Mouse (Mus musculus) heart, embryonic 15.5 days (tissue): ENCODE measurements around the gene Eya2. TPM values are rescaled to one million over a fixed set of nuclear protein-coding genes. Genes with fewer than 3 reads are reported as not detected.

ENCODE experiments used
- polyA plus RNA-seq: library from polyadenylated mRNA; unstranded; fragments of >200 nt; fragmentation: Nextera tagmentation; extraction: Ambion mirVana; gene quantifications from 2 replicates; pipeline ENCODE4 v1.2.1, GENCODE M21; 2015

The Eya2 gene
- polyA plus RNA-seq, 1 experiment from 2014 or later, result 1.3 TPM

Other genes with a start within 250 kb of the Eya2 start
- 0.20 and 0.24 TPM in 2 replicates for gene Zfp663, start 226.3 kb upstream of the Eya2 start, polyA plus RNA-seq
- gene Zfp334, start 206.8 kb upstream of the Eya2 start, polyA plus RNA-seq, result 3.4 and 4.2 TPM in 2 replicates
- 0.03 and 0.09 TPM in 2 replicates for gene Ocstamp, start 194.6 kb upstream of the Eya2 start, polyA plus RNA-seq
- 0.24 and 0.27 TPM in 2 replicates for gene Slc13a3, start 121.8 kb upstream of the Eya2 start, polyA plus RNA-seq
- 19.4 and 25.3 TPM in 2 replicates for gene Trp53rka, start 101.7 kb upstream of the Eya2 start, polyA plus RNA-seq
- 5.0 and 7.5 TPM in 2 replicates for gene Slc2a10, start 91.2 kb upstream of the Eya2 start, polyA plus RNA-seq